Mouse (Mus musculus) heart, adult 2 months (tissue): Measurements from ENCODE around the gene Map4k2.

Experiments used
- EP300 ChIP-seq: fragments of 200-500 bp; IDR thresholded peaks from 2 replicates; pipeline ENCODE4 v1.6.1; 2011; ENCODE audit warnings: low read depth, low read length, control low read depth; ENCODE audit not compliant: insufficient read depth
- POLR2A ChIP-seq: fragments of 200-500 bp; IDR thresholded peaks from 2 replicates; pipeline ENCODE4 v1.6.1; 2011; ENCODE audit warnings: mild to moderate bottlenecking, low read depth, low read length, control low read depth; ENCODE audit not compliant: insufficient read depth

GRCm38 (mm10) chr19:6390251-6390650 is 49.3 kb downstream of the Map4k2 start:
- TF ChIP-seq EP300 = no peak
- TF ChIP-seq POLR2A = no peak
